Mouse (Mus musculus) ES-E14 (cell line): ENCODE measurements around the gene Mansc1. TPM values are rescaled to one million over a fixed set of nuclear protein-coding genes. Genes with fewer than 3 reads are reported as not detected.

Experiments
- DNase-seq: peaks from one replicate; pipeline ENCODE4 v3.0.0-alpha.2; 2013; ENCODE audit warnings: low read depth, low spot score
- H3K27ac ChIP-seq: 2 replicates; pipeline ENCODE4 v1.5.1; 2012; ENCODE audit warnings: low read depth, mild to moderate bottlenecking, low read length, moderate library complexity, mixed read lengths; ENCODE audit not compliant: poor library complexity, insufficient read depth, severe bottlenecking
- H3K36me3 ChIP-seq: 2 replicates; pipeline ENCODE4 v1.6.1; 2012; ENCODE audit warnings: mild to moderate bottlenecking, low read length, moderate library complexity, mixed read lengths; ENCODE audit not compliant: control insufficient read depth, poor library complexity, insufficient read depth, severe bottlenecking
- H3K4me1 ChIP-seq, 2 experiments: fragments of 150-350 bp in 1 of 2; sonication (generic) in 1 of 2; 2 replicates each; pipeline ENCODE4 v1.6.1; 2012; ENCODE audit warnings: low read length in 2 of 2, mild to moderate bottlenecking in 1 of 2, mixed read lengths in 1 of 2; ENCODE audit not compliant: control insufficient read depth in 2 of 2, insufficient read depth in 2 of 2, poor library complexity in 1 of 2
- H3K4me3 ChIP-seq, 2 experiments: fragments of 150-350 bp in 1 of 2; sonication (generic) in 1 of 2; 2 replicates each; pipeline ENCODE4 v1.5.1; 2012; ENCODE audit warnings: low read length in 2 of 2, low read depth in 1 of 2, mild to moderate bottlenecking in 1 of 2, mixed read lengths in 1 of 2; ENCODE audit not compliant: insufficient read depth in 1 of 2, poor library complexity in 1 of 2, severe bottlenecking in 1 of 2
- H3K9ac ChIP-seq: 2 replicates; pipeline ENCODE4 v1.6.1; 2012; ENCODE audit warnings: low read depth, mild to moderate bottlenecking, low read length, mixed read lengths; ENCODE audit not compliant: poor library complexity, insufficient read depth, severe bottlenecking
- H3K9me3 ChIP-seq: fragments of 150-350 bp; sonication (generic); 2 replicates; pipeline ENCODE4 v1.6.1; 2012; ENCODE audit warnings: low read depth, mild to moderate bottlenecking, low read length; ENCODE audit not compliant: control insufficient read depth, insufficient read depth
- CHD2 ChIP-seq: IDR thresholded peaks from 2 replicates; pipeline ENCODE4 v1.6.1; 2014; ENCODE audit warnings: mild to moderate bottlenecking, low read depth, low read length, inconsistent platforms
- HCFC1 ChIP-seq: IDR thresholded peaks from 2 replicates; pipeline ENCODE4 v1.6.1; 2012; ENCODE audit warnings: low read length, inconsistent platforms, borderline replicate concordance; ENCODE audit not compliant: insufficient read depth
- MAFK ChIP-seq: IDR thresholded peaks from 2 replicates; pipeline ENCODE4 v1.6.1; 2014; ENCODE audit warnings: mild to moderate bottlenecking, low read depth, low read length, inconsistent platforms; ENCODE audit not compliant: insufficient read depth
- ZC3H11A ChIP-seq: IDR thresholded peaks from 2 replicates; pipeline ENCODE4 v1.6.1; 2012; ENCODE audit warnings: low read depth, mild to moderate bottlenecking, inconsistent platforms, low read length, borderline replicate concordance
- ZNF384 ChIP-seq: IDR thresholded peaks from 2 replicates; pipeline ENCODE4 v1.6.1; 2012; ENCODE audit warnings: low read depth, low read length, inconsistent platforms
- in situ Hi-C, 2 experiments: fragments of 600-800 bp; cut with MboI; formaldehyde crosslinking; loops; one replicate each; pipeline ENCODE4 v1.15.1; 2025; ENCODE audit warnings: low sequenced_read_pairs in 2 of 2, inconsistent platforms in 1 of 2; ENCODE audit not compliant: unreplicated experiment in 2 of 2
- total RNA-seq: library from RNA; depleted of rRNA; stranded (reverse); fragments of 300-350 nt; gene quantifications from 2 replicates; pipeline ENCODE4 v1.2.3, GENCODE M21; 2012

Mansc1 gene
- total RNA-seq, 1 experiment, result 0.58 TPM

DNA sequence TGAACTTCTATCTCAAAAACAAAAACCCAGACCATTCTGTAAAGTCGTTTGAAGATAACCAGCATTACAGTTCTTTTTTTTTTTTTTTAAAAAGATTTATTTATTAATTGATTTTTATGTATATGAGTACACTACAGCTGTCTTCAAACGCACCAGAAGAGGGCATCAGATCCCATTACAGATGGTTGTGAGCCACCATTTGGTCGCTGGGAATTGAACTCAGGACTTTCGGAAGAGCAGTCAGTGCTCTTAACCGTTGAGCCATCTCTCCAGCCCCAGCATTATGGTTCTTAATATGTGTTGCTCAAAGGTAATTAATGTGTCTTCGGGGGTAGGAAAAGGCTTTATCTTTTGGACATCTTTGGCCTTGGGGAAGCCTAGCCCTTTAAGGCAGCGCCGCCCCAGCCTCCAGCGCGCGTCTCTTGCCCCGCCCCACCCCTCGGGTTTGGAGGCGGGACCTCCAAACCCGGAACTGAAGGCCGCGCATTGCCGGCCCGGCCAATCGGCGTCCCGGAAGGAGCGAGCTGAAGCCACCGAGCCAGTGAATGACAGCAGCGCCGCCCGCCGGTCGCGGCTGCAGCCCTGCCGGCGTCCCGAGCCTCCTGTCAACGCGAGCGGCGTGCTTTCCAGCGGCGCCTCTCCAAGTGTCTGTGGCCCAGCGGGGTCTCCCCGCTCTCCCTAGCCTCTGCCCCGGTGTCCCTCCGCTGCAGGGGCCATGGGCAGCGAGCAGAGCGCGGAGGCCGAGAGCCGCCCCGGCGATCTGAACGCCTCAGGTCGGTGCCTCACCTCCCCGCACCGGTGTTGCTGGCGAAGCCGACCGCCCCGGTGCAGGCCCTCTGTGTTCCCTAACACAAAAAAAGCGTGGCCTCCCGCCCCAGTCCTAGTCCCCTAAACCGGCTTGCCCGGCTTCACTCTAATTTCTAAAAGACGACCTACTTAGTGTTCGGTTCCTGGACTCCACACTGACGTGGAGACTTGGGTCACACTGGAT, 8.5 kb upstream of the Mansc1 start:
- Histone ChIP-seq H3K9me3 (no peaks in the 10 kb centered on the region), H3K27ac (no peak overlapping the region), H3K9ac (peak overlapping the region; percentile 91), H3K4me3 (peak overlapping the region; percentile 86 to 92), H3K36me3 (no peaks in the 10 kb centered on the region), H3K4me1 (no peaks in the 10 kb centered on the region)
- TF ChIP-seq MAFK, result no peak
- no peak; the same call in 1 of the 2 replicates for TF ChIP-seq ZC3H11A
- no peak for TF ChIP-seq CHD2
- no peak for TF ChIP-seq HCFC1
- no peak for TF ChIP-seq ZNF384
- in situ Hi-C loops, result no loop called here
- DNase-seq, result peak; percentile 84

DNA sequence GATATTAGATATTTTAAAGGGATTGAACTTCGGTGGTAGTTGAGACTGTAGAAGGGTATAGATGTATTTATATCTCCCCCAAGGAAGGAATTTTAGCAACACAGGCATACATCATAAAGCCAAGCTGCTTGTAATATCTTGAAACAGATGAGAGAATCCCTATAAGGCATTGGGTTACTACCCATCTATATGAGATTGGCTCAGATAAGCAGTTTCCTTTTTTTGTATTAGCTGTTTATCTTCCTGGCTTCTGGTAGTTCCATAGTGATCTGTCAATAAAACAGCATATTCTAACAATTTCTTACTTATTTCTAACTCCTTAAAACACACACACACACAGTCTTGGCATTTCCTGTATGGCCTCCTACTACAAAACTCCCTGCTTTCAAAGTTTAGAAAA, 7.6 kb upstream of the Mansc1 start:
- in situ Hi-C loops, result no loop called here
- Histone ChIP-seq H3K27ac (no peak overlapping the region), H3K9me3 (no peaks in the 10 kb centered on the region), H3K4me3 (no peak overlapping the region), H3K9ac (no peak overlapping the region), H3K4me1 (no peaks in the 10 kb centered on the region), H3K36me3 (no peaks in the 10 kb centered on the region)
- no peak for TF ChIP-seq MAFK
- no peak for TF ChIP-seq ZC3H11A
- no peak for TF ChIP-seq CHD2
- TF ChIP-seq ZNF384, result no peak
- no peak for TF ChIP-seq HCFC1
- no peak for DNase-seq

DNA sequence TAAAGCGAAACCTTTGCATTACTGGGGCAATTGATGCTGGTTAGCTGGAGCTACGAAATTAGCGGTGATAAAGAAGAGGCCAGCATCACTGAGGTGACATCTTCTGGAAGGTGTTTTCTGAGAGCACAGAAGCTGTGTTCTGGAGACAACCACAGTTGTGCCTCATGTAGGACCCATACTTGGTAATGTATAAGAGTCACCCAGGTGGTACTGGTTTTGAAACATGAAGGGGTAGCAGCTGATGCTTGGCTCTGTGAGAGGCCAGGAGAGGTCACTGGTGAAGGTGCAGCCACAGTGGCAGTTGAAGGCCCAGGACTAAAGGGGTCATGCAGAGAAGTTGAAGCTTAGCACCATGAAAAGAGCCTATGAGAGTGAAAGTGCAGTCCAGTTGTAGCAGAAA, 6.9 kb upstream of the Mansc1 start, which contains the start of gene Borcs5:
Gene Borcs5 (plus strand): TSS at position 301 of the 400 bp plus-strand sequence.
- Histone ChIP-seq H3K27ac (no peak within 1 kb of the TSS), H3K9ac (no peak within 1 kb of the TSS), H3K4me3 (peak within 1 kb of the TSS in 1 of 2 experiments; percentile 86; a peak in 1 of 4 replicates), H3K9me3 (no peaks in the 10 kb centered on the region), H3K4me1 (no peaks in the 10 kb centered on the region), H3K36me3 (no peaks in the 10 kb centered on the region)
- TF ChIP-seq HCFC1 (no peak), MAFK (no peak), CHD2 (no peak), ZC3H11A (no peak), ZNF384 (no peak)
- no peak for DNase-seq
- in situ Hi-C loops, result no loop called here

DNA sequence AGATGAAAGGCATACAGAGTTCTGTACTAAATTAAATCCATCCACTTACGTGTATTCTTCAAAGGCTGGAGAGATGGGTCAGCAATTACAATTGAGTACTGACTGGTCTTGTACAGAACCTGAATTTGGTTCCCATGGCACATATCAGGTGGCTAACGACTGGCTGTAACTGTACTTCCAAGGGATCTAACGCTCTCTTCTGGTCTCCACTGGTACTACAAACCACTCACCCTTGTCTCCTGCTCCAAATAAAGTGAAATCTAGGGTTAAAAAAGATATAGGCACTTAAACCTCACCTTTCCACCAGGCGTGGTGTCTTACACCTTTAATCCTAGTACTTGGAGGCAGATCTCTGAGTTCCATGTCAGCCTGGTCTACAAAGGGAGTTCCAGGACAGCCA, 4.2 kb upstream of the Mansc1 start:
- Histone ChIP-seq H3K4me3 (no peak overlapping the region), H3K9ac (no peak overlapping the region), H3K9me3 (no peaks in the 10 kb centered on the region), H3K4me1 (no peaks in the 10 kb centered on the region), H3K36me3 (no peaks in the 10 kb centered on the region), H3K27ac (no peak overlapping the region)
- in situ Hi-C loops, result no loop called here
- TF ChIP-seq MAFK (no peak), ZNF384 (no peak), ZC3H11A (no peak)
- DNase-seq, result no peak
